Mouse (Mus musculus) megakaryocyte, embryonic 14.5 days (primary cell): ENCODE results near the gene Marveld3.

Experiments
- FLI1 ChIP-seq: IDR thresholded peaks from 2 replicates; pipeline ENCODE4 v1.6.1; 2012; ENCODE audit warnings: low read length, inconsistent platforms, mixed read lengths
- GATA1 ChIP-seq: IDR thresholded peaks from 3 replicates; pipeline ENCODE4 v1.6.1; 2012; ENCODE audit warnings: mixed read lengths, low read length, inconsistent platforms, borderline replicate concordance

- no peak for TF ChIP-seq GATA1
- no peak for TF ChIP-seq FLI1
Observed at GRCm38 (mm10) chr8:109987776-109988175, 25.8 kb upstream of the Marveld3 start.
